Mouse (Mus musculus): ENCODE measurements around the gene Spdye4c.

- TF ChIP-seq POLR2A (IDR thresholded peaks at IDR 0.05; ENCODE audit: insufficient read length, low read depth): no peak
- no peak for TF ChIP-seq E2F4 (IDR thresholded peaks at IDR 0.05; ENCODE audit: insufficient read depth)
- no peak for TF ChIP-seq TCF12 (IDR thresholded peaks at IDR 0.05; ENCODE audit: insufficient read depth, poor library complexity, severe bottlenecking)
- TF ChIP-seq CEBPB (IDR thresholded peaks at IDR 0.05; ENCODE audit: insufficient read depth, poor library complexity, severe bottlenecking): no peak
- TF ChIP-seq MYOD1 (IDR thresholded peaks at IDR 0.05; ENCODE audit: control insufficient read depth in 1 of 3, insufficient read length in 2 of 3, low read depth in 2 of 3): no peak
These were observed 10.5 kb downstream of the Spdye4c start for GRCm38 (mm10) chr2:128601534-128601933.

Data from myocyte (in vitro differentiated cells).